Mouse (Mus musculus) intestine, postnatal 0 days (tissue): ENCODE results near the gene Tex261. TPM values are rescaled to one million over a fixed set of nuclear protein-coding genes. Genes with fewer than 3 reads are reported as not detected.
A peak's percentile ranks its signal among the peaks of the same experiment; 100 is the strongest.

Source experiments
- ATAC-seq: fragments of 200-750 bp; cut with Nextera tagmentation; 2 replicates; pipeline ENCODE4 v1.8.0; 2017; ENCODE audit warnings: mild to moderate bottlenecking, moderate TSS enrichment, moderate library complexity
- H3K27ac ChIP-seq: fragments of 300-500 bp; sonication (generic); 2 replicates; pipeline ENCODE4 v1.5.1; 2014; ENCODE audit warnings: mild to moderate bottlenecking, low read depth, low read length, moderate library complexity
- H3K27me3 ChIP-seq: fragments of 300-500 bp; sonication (generic); replicated peaks from 2 replicates; pipeline ENCODE4 v1.6.1; 2014; ENCODE audit warnings: low read length, mixed read lengths; ENCODE audit not compliant: control insufficient read depth, insufficient read depth
- H3K36me3 ChIP-seq: fragments of 300-500 bp; sonication (generic); 2 replicates; pipeline ENCODE4 v1.6.1; 2014; ENCODE audit warnings: mild to moderate bottlenecking, moderate library complexity; ENCODE audit not compliant: control insufficient read depth, insufficient read depth
- H3K4me1 ChIP-seq: fragments of 300-500 bp; sonication (generic); replicated peaks from 2 replicates; pipeline ENCODE4 v1.6.1; 2014; ENCODE audit warnings: antibody characterized with exemption, low read length, mixed read lengths; ENCODE audit not compliant: control insufficient read depth, insufficient read depth
- H3K4me2 ChIP-seq: fragments of 300-500 bp; sonication (generic); replicated peaks from 2 replicates; pipeline ENCODE4 v1.6.1; 2014; ENCODE audit warnings: low read depth, mild to moderate bottlenecking, moderate library complexity
- H3K4me3 ChIP-seq: fragments of 300-500 bp; sonication (generic); 2 replicates; pipeline ENCODE4 v1.5.1; 2014; ENCODE audit warnings: low read depth, low read length
- H3K9ac ChIP-seq: fragments of 300-500 bp; sonication (generic); 2 replicates; pipeline ENCODE4 v1.6.1; 2014; ENCODE audit warnings: mild to moderate bottlenecking, low read depth, low read length
- H3K9me3 ChIP-seq: fragments of 300-500 bp; sonication (generic); 2 replicates; pipeline ENCODE4 v1.6.1; 2016; ENCODE audit warnings: mixed run types; ENCODE audit not compliant: control insufficient read depth
- CTCF ChIP-seq: sonication (generic); IDR thresholded peaks from 2 replicates; pipeline ENCODE4 v1.5.1; 2016; ENCODE audit warnings: low read depth, mild to moderate bottlenecking, control low read depth, antibody characterized with exemption, moderate library complexity
- WGBS: fragments of 180-500 bp; shearing (Covaris S2); extraction: QIAGEN DNeasy Blood & Tissue Kit; methylation state at CpG from one replicate; pipeline ENCODE4 v1.1.7; 2014; 5-methylcytosine and 5-hydroxymethylcytosine counted together
- polyA plus RNA-seq: library from polyadenylated mRNA; unstranded; fragments of >200 nt; fragmentation: Nextera tagmentation; extraction: Ambion mirVana; gene quantifications from 2 replicates; pipeline ENCODE4 v1.2.1, GENCODE M21; 2015

The Tex261 gene
- polyA plus RNA-seq, 1 experiment from 2014 or later, result 107 TPM

GRCm38 (mm10) chr6:83737311-83737710 lies 38.3 kb downstream of the Tex261 start:
- Histone ChIP-seq H3K36me3 (no peaks in the 10 kb centered on the region), H3K9me3 (no peaks in the 10 kb centered on the region), H3K4me3 (no peak overlapping the region), H3K4me2 (no peak overlapping the region), H3K27ac (no peak overlapping the region), H3K4me1 (no peaks in the 10 kb centered on the region), H3K27me3 (0 out of 2 replicates have a peak, but pooled peaks cover 2% of the 10 kb centered on the region), H3K9ac (no peak overlapping the region)
- TF ChIP-seq CTCF, result no peak
- 33% methylated on average over 13 of the region's 13 CpGs for WGBS
- no peak for ATAC-seq

DNA sequence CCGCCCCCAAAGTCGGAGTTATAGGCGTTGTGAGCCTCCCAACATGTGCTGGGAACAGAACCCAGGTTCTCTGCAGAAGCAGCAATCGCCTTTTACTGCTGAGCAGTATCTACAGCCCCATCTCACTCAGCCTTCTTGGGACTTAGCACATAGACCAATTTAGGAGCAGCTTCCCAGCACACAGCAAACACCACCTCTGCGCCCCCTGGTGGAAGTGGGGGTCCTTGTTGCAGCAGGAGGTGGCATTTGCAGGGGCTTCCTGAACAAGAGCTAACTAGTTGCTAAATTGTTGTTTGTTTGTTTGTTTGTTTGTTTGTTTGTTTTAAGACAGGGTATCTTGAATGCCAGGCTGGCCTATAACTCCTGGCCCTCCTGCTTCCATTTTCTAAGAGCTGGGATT lies 44.5 kb downstream of the Tex261 start:
- H3K4me2 ChIP-seq, result no peak overlapping the region

GRCm38 (mm10) chr6:83729350-83729970 lies 46.2 kb downstream of the Tex261 start:
- no peak overlapping the region for H3K27ac ChIP-seq
- ATAC-seq, result no peak
- WGBS, result 59% methylated on average over 14 of the region's 14 CpGs

More for the DNA sequence above, 44.5 kb downstream of the Tex261 start:
- H3K4me1 ChIP-seq, result no peaks in the 10 kb centered on the region
- H3K9me3 ChIP-seq, result no peaks in the 10 kb centered on the region
- ATAC-seq, result no peak
- no peaks in the 10 kb centered on the region for H3K36me3 ChIP-seq
- no peak overlapping the region for H3K27ac ChIP-seq
- WGBS, result 29% methylated on average over 5 of the region's 5 CpGs
- peaks cover 17% of the 10 kb centered on the region; the same call in 1 of the 2 replicates for H3K27me3 ChIP-seq
- H3K4me3 ChIP-seq, result no peak overlapping the region
- no peak overlapping the region for H3K9ac ChIP-seq
- peak; percentile 84 for TF ChIP-seq CTCF

GRCm38 (mm10) chr6:83728488-83728887 lies 47.1 kb downstream of the Tex261 start:
- no peaks in the 10 kb centered on the region for H3K9me3 ChIP-seq
- peaks cover 16% of the 10 kb centered on the region; the same call in 1 of the 2 replicates for H3K27me3 ChIP-seq
- H3K9ac ChIP-seq, result no peak overlapping the region
- WGBS, result 77% methylated on average over 3 of the region's 3 CpGs
- H3K4me1 ChIP-seq, result no peaks in the 10 kb centered on the region
- no peak for ATAC-seq
- H3K4me3 ChIP-seq, result no peak overlapping the region
- no peaks in the 10 kb centered on the region for H3K36me3 ChIP-seq
- no peak overlapping the region for H3K4me2 ChIP-seq
- TF ChIP-seq CTCF, result peak; percentile 68
- H3K27ac ChIP-seq, result no peak overlapping the region

More at GRCm38 (mm10) chr6:83729350-83729970, 46.2 kb downstream of the Tex261 start:
- no peak overlapping the region for H3K9ac ChIP-seq
- no peak overlapping the region for H3K4me3 ChIP-seq
- no peaks in the 10 kb centered on the region for H3K36me3 ChIP-seq
- H3K9me3 ChIP-seq, result no peaks in the 10 kb centered on the region
- H3K4me1 ChIP-seq, result no peaks in the 10 kb centered on the region
- peaks cover 16% of the 10 kb centered on the region; the same call in 1 of the 2 replicates for H3K27me3 ChIP-seq
- no peak for TF ChIP-seq CTCF
- no peak overlapping the region for H3K4me2 ChIP-seq

DNA sequence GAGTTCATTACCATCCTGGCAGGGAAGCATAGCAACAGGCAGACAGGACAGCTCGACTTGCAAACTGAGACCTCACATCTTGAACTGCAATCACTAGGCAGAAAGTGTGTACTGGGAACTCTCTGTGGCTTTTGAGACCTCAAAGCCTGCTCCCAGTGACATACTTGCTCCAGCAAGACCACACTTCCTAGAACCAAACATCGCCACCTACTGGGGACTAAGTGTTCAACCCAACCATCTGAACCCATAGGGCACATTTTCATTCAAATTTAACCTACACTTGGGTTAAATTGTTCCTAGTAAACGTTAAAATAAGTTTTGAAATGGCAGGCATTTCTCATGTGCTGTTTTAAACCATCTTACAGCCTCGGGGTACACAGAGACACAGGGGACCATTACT lies 48.4 kb downstream of the Tex261 start:
- Histone ChIP-seq H3K36me3 (no peaks in the 10 kb centered on the region), H3K4me1 (no peaks in the 10 kb centered on the region), H3K9ac (no peak overlapping the region), H3K4me2 (no peak overlapping the region), H3K9me3 (no peaks in the 10 kb centered on the region), H3K4me3 (no peak overlapping the region), H3K27me3 (peaks cover 27% of the 10 kb centered on the region), H3K27ac (no peak overlapping the region)
- ATAC-seq, result no peak
- 48% methylated on average over 4 of the region's 4 CpGs for WGBS
- peak; percentile 55 for TF ChIP-seq CTCF

DNA sequence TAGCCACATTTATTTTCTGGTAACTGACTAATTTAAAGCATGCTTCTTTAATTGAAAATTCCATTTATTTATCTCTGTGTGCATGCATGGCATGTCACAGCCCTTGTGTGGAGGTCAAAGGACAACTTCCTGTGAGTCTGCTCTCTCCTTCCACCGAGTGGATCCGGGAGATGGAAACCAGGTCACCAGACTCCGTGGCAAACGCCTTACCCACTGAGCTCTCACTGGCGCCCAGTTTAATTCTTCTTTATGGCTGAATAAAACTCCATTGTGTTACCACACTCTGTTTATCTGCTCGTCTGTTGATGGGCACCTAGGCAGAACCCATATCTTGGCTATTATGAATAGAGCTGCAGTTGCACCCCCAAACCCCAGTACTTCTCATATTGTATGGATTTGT lies 53.1 kb downstream of the Tex261 start:
- Histone ChIP-seq H3K27ac (no peak overlapping the region), H3K36me3 (no peaks in the 10 kb centered on the region), H3K27me3 (peaks cover 68% of the 10 kb centered on the region), H3K9ac (no peak overlapping the region), H3K9me3 (no peaks in the 10 kb centered on the region), H3K4me1 (no peaks in the 10 kb centered on the region), H3K4me2 (no peak overlapping the region), H3K4me3 (no peak overlapping the region)
- no peak for TF ChIP-seq CTCF
- 24% methylated on average over 6 of the region's 6 CpGs for WGBS
- ATAC-seq, result no peak

Other genes starting within 250 kb of the Tex261 start
- gene Actg2, start 239.5 kb downstream of the Tex261 start, polyA plus RNA-seq, result 2,265 and 2,375 TPM in 2 replicates
- gene Stambp, start 203.1 kb downstream of the Tex261 start, polyA plus RNA-seq, result 24.9 and 28.1 TPM in 2 replicates
- 4.5 and 5.3 TPM in 2 replicates for gene Clec4f, start 119.6 kb downstream of the Tex261 start, polyA plus RNA-seq
- not detected in 2 replicates for gene Cd207, start 98.0 kb downstream of the Tex261 start, polyA plus RNA-seq
- not detected in 2 replicates for gene Vax2, start 64.5 kb downstream of the Tex261 start, polyA plus RNA-seq
- gene Atp6v1b1, start 32.8 kb downstream of the Tex261 start, polyA plus RNA-seq, result not detected in 2 replicates
- not detected in 2 replicates for gene Ankrd53, start 13.2 kb downstream of the Tex261 start, polyA plus RNA-seq
- 116 and 134 TPM in 2 replicates for gene Nagk, start 19.2 kb upstream of the Tex261 start, polyA plus RNA-seq
- 5.6 and 6.0 TPM in 2 replicates for gene Paip2b, start 55.9 kb upstream of the Tex261 start, polyA plus RNA-seq
- 21.5 and 24.3 TPM in 2 replicates for gene Zfp638, start 91.3 kb upstream of the Tex261 start, polyA plus RNA-seq
- 5.1 and 5.9 TPM in 2 replicates for gene Dysf, start 232.8 kb upstream of the Tex261 start, polyA plus RNA-seq